Mouse (Mus musculus) testis, adult 2 months (tissue): Measurements from ENCODE around the gene Cwc22. TPM values are rescaled to one million over a fixed set of nuclear protein-coding genes. Genes with fewer than 3 reads are reported as not detected.

Experiments
- H3K27ac ChIP-seq: fragments of 200-500 bp; 2 replicates; pipeline ENCODE4 v1.5.1; 2012; ENCODE audit warnings: low read depth, low read length; ENCODE audit not compliant: control insufficient read depth, insufficient read depth
- H3K27me3 ChIP-seq: fragments of 200-500 bp; 2 replicates; pipeline ENCODE4 v1.6.1; 2012; ENCODE audit warnings: mild to moderate bottlenecking, low read length, moderate library complexity; ENCODE audit not compliant: control insufficient read depth, insufficient read depth
- H3K36me3 ChIP-seq: fragments of 200-500 bp; 2 replicates; pipeline ENCODE4 v1.6.1; 2012; ENCODE audit warnings: mild to moderate bottlenecking, low read length; ENCODE audit not compliant: control insufficient read depth, insufficient read depth
- H3K4me1 ChIP-seq: fragments of 200-500 bp; 2 replicates; pipeline ENCODE4 v1.6.1; 2012; ENCODE audit warnings: low read length; ENCODE audit not compliant: control insufficient read depth, insufficient read depth
- H3K4me3 ChIP-seq: fragments of 200-500 bp; 2 replicates; pipeline ENCODE4 v1.5.1; 2012; ENCODE audit warnings: low read depth, mild to moderate bottlenecking, low read length, moderate library complexity, mixed read lengths; ENCODE audit not compliant: control insufficient read depth
- CTCF ChIP-seq: fragments of 200-500 bp; IDR thresholded peaks from 2 replicates; pipeline ENCODE4 v1.5.1; 2012; ENCODE audit warnings: low read depth, mild to moderate bottlenecking, inconsistent platforms, low read length, moderate library complexity; ENCODE audit not compliant: control insufficient read depth, insufficient read depth, insufficient replicate concordance
- POLR2A ChIP-seq: fragments of 200-500 bp; IDR thresholded peaks from 2 replicates; pipeline ENCODE4 v1.6.1; 2012; ENCODE audit warnings: low read depth, mild to moderate bottlenecking, inconsistent platforms, low read length, moderate library complexity; ENCODE audit not compliant: control insufficient read depth
- polyA plus RNA-seq: library from polyadenylated mRNA; depleted of rRNA; stranded (reverse); fragments of >200 nt; gene quantifications from 2 replicates; pipeline ENCODE4 v1.2.3, GENCODE M21; 2012

Gene Cwc22
- polyA plus RNA-seq, 1 experiment: 3.5 TPM

DNA sequence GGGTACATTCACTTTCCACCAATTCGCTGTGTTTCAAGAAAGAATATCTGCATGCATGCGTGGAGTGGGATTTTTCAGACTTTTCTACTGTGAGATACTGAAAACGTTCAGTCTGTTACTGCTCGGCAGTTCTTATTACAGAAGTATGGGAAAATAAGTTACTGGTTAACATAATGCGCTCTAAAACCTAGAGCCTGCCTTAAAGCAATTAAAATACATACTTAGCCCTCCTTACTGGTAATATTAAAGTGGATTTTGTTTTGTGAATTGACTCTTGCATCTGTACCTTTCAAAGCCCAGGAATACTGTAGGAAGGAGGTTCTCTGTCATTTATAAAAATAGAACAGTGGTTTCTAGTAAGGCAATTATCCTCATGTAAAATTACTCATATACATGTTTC is 56.8 kb downstream of the Cwc22 start:
- Histone ChIP-seq H3K4me1 (no peaks in the 10 kb centered on the region), H3K27ac (no peak overlapping the region), H3K27me3 (no peaks in the 10 kb centered on the region), H3K4me3 (no peak overlapping the region), H3K36me3 (no peaks in the 10 kb centered on the region)
- no peak for TF ChIP-seq POLR2A

DNA sequence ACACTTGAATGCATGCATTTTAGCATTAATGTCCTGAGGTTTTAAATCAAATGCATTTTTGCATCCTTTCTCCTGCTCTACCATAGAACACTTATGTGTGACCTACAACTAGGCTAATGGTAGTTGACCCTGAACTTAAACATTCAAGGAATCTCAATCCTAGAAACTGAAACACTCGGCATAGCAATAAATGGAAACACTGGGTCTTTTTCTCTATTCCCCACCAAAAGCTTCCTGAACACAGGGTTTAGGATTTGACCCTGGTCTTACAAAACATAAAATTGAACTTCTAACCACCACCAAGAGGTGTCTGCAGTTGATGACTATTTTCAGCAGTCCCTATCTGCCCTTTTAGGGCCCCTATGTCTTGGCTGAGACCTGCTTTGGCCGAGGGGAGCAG is 57.3 kb downstream of the Cwc22 start:
- no peak overlapping the region for H3K27ac ChIP-seq
- H3K36me3 ChIP-seq: no peaks in the 10 kb centered on the region
- TF ChIP-seq CTCF (no peak), POLR2A (no peak)
- H3K4me1 ChIP-seq: no peaks in the 10 kb centered on the region
- no peaks in the 10 kb centered on the region for H3K27me3 ChIP-seq
- no peak overlapping the region for H3K4me3 ChIP-seq

DNA sequence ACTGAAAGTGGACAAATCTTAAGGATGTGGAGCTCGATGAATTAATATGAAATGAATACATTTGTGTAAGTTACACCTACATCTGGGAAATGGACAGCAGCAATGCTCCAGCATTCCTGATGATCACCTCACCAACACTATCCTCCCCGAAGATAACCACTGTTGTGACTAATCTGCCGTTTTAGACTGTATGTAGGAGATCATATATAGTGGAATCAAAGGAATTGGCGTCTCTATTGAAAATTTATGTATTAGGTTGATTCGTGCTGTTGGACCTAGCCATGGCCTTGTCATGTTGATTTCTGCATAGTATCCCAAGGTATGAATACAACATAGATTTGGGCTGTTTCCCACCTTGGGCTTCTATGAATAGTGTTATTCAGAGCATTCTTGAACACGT is 58.1 kb downstream of the Cwc22 start:
- no peak overlapping the region for H3K4me3 ChIP-seq
- no peaks in the 10 kb centered on the region for H3K4me1 ChIP-seq
- TF ChIP-seq CTCF (no peak), POLR2A (no peak)
- no peak overlapping the region for H3K27ac ChIP-seq
- H3K36me3 ChIP-seq: no peaks in the 10 kb centered on the region
- H3K27me3 ChIP-seq: no peaks in the 10 kb centered on the region

DNA sequence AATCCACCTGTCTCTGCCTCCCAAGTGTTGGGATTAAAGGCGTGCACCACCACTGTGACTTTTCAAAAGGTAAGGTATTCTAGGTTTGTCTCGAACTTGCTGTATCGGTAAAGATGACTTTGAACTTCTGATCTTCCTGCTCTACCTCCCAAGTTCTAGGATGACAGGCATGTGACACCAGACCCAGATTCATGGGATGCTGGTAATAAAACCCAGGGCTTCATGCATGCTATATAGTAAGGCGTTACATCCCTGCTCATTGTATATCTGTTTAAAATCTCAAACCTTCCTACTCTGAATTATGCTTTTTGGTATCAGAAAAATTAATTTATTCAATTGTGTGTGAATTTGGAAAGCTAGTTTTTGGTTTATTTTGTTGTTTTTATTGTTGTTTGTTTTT is 59.0 kb downstream of the Cwc22 start:
- no peaks in the 10 kb centered on the region for H3K27me3 ChIP-seq
- H3K36me3 ChIP-seq: no peaks in the 10 kb centered on the region
- TF ChIP-seq CTCF (no peak), POLR2A (no peak)
- no peak overlapping the region for H3K27ac ChIP-seq
- H3K4me1 ChIP-seq: no peaks in the 10 kb centered on the region
- no peak overlapping the region for H3K4me3 ChIP-seq

DNA sequence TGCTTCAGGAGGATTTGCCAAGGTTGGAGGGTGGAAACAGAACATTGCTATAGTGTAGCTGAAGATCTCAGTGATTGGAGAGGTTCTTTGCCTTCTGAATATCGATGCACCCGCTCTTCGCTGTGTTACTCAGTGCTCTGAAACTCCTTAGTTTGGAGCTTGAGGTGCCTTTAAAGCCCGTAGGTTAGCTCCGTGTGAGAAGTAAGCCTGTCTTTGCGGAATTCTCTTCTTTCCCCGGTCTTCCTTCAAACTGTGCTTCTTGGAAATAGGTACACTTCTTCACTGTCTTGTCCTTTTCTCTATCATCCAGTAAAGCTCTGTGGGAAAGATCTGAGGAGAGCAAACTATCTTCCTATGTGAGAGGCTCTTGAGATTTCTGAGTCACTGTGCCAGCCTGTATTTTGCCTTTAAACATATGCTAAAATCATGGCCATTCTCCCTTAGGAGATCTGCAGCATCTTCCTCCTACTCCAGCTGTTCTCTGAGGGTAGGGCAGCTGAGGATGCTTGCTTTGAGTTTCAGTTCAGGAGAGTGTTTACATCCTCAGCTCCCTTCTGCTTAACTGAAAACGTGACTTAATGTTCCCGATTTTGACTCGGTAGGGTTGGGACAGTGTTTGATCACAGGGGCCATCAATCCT is 60.6 kb downstream of the Cwc22 start:
- Histone ChIP-seq H3K4me3 (no peak overlapping the region), H3K4me1 (no peaks in the 10 kb centered on the region), H3K36me3 (no peaks in the 10 kb centered on the region), H3K27ac (no peak overlapping the region), H3K27me3 (no peaks in the 10 kb centered on the region)
- TF ChIP-seq POLR2A: no peak
- TF ChIP-seq CTCF: no peak

DNA sequence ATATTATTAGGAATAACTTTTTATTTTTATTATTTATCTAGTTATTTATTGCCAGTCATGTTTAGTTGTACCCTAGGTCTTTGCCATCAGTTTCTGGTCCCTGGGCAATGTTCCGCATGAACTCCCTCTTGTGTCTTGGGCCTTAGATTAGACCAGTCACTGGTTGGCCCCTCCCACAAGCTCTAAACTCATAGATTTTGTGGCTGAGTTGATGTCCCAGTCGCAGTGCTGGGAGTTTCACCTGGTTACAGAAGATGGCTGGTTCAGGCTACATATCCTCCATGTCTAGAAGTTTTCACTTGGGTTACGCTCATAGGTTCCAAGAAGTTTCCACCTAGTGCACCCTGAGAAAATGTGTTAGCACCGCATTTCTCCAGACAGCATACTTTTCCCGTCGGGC is 61.1 kb downstream of the Cwc22 start:
- Histone ChIP-seq H3K27me3 (no peaks in the 10 kb centered on the region), H3K4me1 (no peaks in the 10 kb centered on the region), H3K36me3 (no peaks in the 10 kb centered on the region), H3K27ac (no peak overlapping the region), H3K4me3 (no peak overlapping the region)
- TF ChIP-seq CTCF: no peak
- TF ChIP-seq POLR2A: no peak

DNA sequence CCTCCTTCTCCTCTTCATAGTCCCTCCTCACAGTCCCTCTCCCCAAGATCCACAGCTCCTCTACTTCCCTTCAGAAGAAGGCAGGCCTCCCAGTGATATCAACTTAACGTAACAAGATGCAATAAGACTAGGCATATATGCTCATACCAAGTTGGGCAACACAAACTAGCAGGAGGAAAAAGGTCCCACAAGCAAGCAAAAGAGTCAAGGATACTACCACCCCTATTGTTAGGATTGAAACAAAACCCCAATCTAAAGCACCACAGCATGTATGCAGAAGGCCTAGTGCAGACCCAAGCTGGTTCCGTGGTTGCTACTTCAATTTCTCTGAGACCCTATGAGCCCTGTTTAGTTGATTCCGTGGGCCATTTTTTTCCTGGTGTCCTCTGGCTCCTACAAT is 61.7 kb downstream of the Cwc22 start:
- no peak overlapping the region for H3K27ac ChIP-seq
- H3K27me3 ChIP-seq: no peaks in the 10 kb centered on the region
- no peaks in the 10 kb centered on the region for H3K4me1 ChIP-seq
- no peak for TF ChIP-seq POLR2A
- TF ChIP-seq CTCF: no peak
- H3K4me3 ChIP-seq: no peak overlapping the region
- no peaks in the 10 kb centered on the region for H3K36me3 ChIP-seq

DNA sequence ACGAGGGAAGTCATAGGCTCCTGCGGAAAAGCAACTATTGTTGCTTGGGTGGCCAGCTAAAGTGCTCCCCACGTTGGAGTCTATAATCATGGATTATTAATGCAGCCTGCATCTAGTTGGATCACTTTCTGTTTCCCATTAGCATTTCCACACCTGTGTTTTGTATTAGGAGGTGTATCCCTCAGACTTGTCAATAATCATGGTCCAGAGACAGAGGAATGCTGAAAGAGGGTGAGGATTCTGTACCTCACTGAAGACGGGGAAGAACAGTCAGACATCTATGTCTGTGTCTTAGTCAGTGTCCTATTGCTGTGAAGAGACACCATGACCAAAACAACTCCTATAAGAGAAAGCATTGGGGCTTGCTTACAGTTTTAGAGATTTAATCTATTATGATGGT is 63.2 kb downstream of the Cwc22 start:
- Histone ChIP-seq H3K4me3 (no peak overlapping the region), H3K27me3 (no peaks in the 10 kb centered on the region), H3K36me3 (no peaks in the 10 kb centered on the region), H3K27ac (no peak overlapping the region), H3K4me1 (no peaks in the 10 kb centered on the region)
- TF ChIP-seq CTCF (no peak), POLR2A (no peak)
